ENCODE assay signal across 11 mouse cellular contexts in genomic region chr11:102582736-102583135, GRCm38 (mm10). TPM values are rescaled to one million over a fixed set of nuclear protein-coding genes. Genes with fewer than 3 reads are reported as not detected.
DNase-seq lines count a peak whose midpoint lies in the region; ATAC-seq and TF ChIP-seq lines count a peak whose summit lies in the region.
"Had no signal": no experiment of that assay in that cellular context is flagged by ENCODE, and none has a peak within 500 bp of the region (broad histone marks: within the 10 kb centered on the region; RNA-seq: fewer than 3 reads in every experiment).

No protein-coding gene starts in this region.

- H3K9me3 ChIP-seq in heart, postnatal 0 days (replicated peaks; ENCODE audit: control insufficient read depth, low read length): no peaks in the 10 kb centered on the region
- peaks cover 7% of the 10 kb centered on the region; the same call in 1 of the 2 replicates for H3K9me3 ChIP-seq in midbrain, embryonic 12.5 days
- no peaks in the 10 kb centered on the region for H3K9me3 ChIP-seq in midbrain, postnatal 0 days (ENCODE audit: low read length)
- H3K9me3 ChIP-seq in stomach, embryonic 16.5 days (replicated peaks; ENCODE audit: control insufficient read depth, low read length): no peaks in the 10 kb centered on the region

- TF ChIP-seq CTCF in heart, postnatal 0 days (IDR thresholded peaks at IDR 0.05; ENCODE audit: low read depth): no peak
- no peak for TF ChIP-seq CTCF in midbrain, postnatal 0 days (IDR thresholded peaks at IDR 0.05)
- TF ChIP-seq CTCF in embryonic fibroblast, embryonic 13.5 days (IDR thresholded peaks at IDR 0.05; ENCODE audit: borderline replicate concordance, insufficient read depth, low read length): no peak

- TF ChIP-seq POLR2A in embryonic fibroblast, embryonic 13.5 days (IDR thresholded peaks at IDR 0.05; ENCODE audit: low read depth, low read length): no peak

- no peak overlapping the region for H3K4me2 ChIP-seq in heart, postnatal 0 days (ENCODE audit: low read depth, low read length)
- no peak overlapping the region for H3K4me2 ChIP-seq in midbrain, embryonic 12.5 days (replicated peaks)
- H3K4me2 ChIP-seq in midbrain, postnatal 0 days (ENCODE audit: low read depth, low read length, poor library complexity, severe bottlenecking): no peak overlapping the region
- H3K4me2 ChIP-seq in stomach, embryonic 16.5 days (ENCODE audit: low read depth, low read length): no peak overlapping the region

- H3K36me3 ChIP-seq in heart, postnatal 0 days (replicated peaks; ENCODE audit: control insufficient read depth, insufficient read depth, low read length): no peaks in the 10 kb centered on the region
- H3K36me3 ChIP-seq in midbrain, embryonic 12.5 days: no peaks in the 10 kb centered on the region
- no peaks in the 10 kb centered on the region for H3K36me3 ChIP-seq in midbrain, postnatal 0 days (ENCODE audit: insufficient read depth, low read length)
- H3K36me3 ChIP-seq in stomach, embryonic 16.5 days (ENCODE audit: control insufficient read depth, insufficient read depth, low read length): no peaks in the 10 kb centered on the region

- ATAC-seq in heart, postnatal 0 days (ENCODE audit: insufficient read depth, low read depth): no peak
- no peak for ATAC-seq in midbrain, embryonic 12.5 days (ENCODE audit: low FRiP score, low read depth)
- no peak for ATAC-seq in midbrain, postnatal 0 days (ENCODE audit: low FRiP score)
- no peak for ATAC-seq in stomach, embryonic 16.5 days (ENCODE audit: insufficient read depth, low FRiP score)

- H3K27ac ChIP-seq in heart, postnatal 0 days (ENCODE audit: low read depth): peak overlapping the region; percentile 80
- 0 out of 2 replicates have a peak overlapping the region, but pooled peaks have one; percentile 80 for H3K27ac ChIP-seq in midbrain, embryonic 12.5 days (replicated peaks)
- no peak overlapping the region for H3K27ac ChIP-seq in midbrain, postnatal 0 days (ENCODE audit: low read depth, low read length)
- H3K27ac ChIP-seq in embryonic fibroblast, embryonic 13.5 days (ENCODE audit: insufficient read depth, low read length): peak overlapping the region; percentile 84; the same call in 1 of the 2 replicates
- H3K27ac ChIP-seq in stomach, embryonic 16.5 days (ENCODE audit: low read length): peak overlapping the region; percentile 82
- H3K27ac ChIP-seq: macrophage had no signal

- no peak overlapping the region for H3K4me3 ChIP-seq in heart, postnatal 0 days (ENCODE audit: low read depth, low read length)
- no peak overlapping the region for H3K4me3 ChIP-seq in midbrain, embryonic 12.5 days
- no peak overlapping the region for H3K4me3 ChIP-seq in midbrain, postnatal 0 days (ENCODE audit: low read depth, low read length)
- no peak overlapping the region for H3K4me3 ChIP-seq in embryonic fibroblast, embryonic 13.5 days (ENCODE audit: insufficient read depth, low read length)
- no peak overlapping the region for H3K4me3 ChIP-seq in stomach, embryonic 16.5 days (replicated peaks; ENCODE audit: low read length)

- TF ChIP-seq EP300 in heart, postnatal 0 days (IDR thresholded peaks at IDR 0.05; ENCODE audit: low read depth): no peak

- peaks cover 19% of the 10 kb centered on the region for H3K4me1 ChIP-seq in heart, postnatal 0 days (ENCODE audit: control insufficient read depth, insufficient read depth)
- peaks cover 44% of the 10 kb centered on the region for H3K4me1 ChIP-seq in midbrain, embryonic 12.5 days
- 0 out of 2 replicates have a peak, but pooled peaks cover 5% of the 10 kb centered on the region for H3K4me1 ChIP-seq in midbrain, postnatal 0 days (ENCODE audit: insufficient read depth, low read length)
- H3K4me1 ChIP-seq in embryonic fibroblast, embryonic 13.5 days (ENCODE audit: control insufficient read depth, insufficient read depth, low read length): peaks cover 8% of the 10 kb centered on the region; the same call in 1 of the 2 replicates
- peaks cover 28% of the 10 kb centered on the region for H3K4me1 ChIP-seq in stomach, embryonic 16.5 days (ENCODE audit: control insufficient read depth, insufficient read depth, low read length)

- no peak for DNase-seq in heart, postnatal 0 days (ENCODE audit: low spot score)
- DNase-seq in heart, adult 18-20 months: no peak
- DNase-seq in midbrain, postnatal 0 days (ENCODE audit: low spot score): no peak
- DNase-seq in left cerebral cortex, adult 9 months (ENCODE audit: low spot score in 2 of 2): no peak
- DNase-seq in layer of hippocampus, adult 18-20 months (ENCODE audit: low spot score in 2 of 2): no peak
- DNase-seq: gastrocnemius, postnatal 25 days; thymus, postnatal 14 days had no signal

- WGBS in heart, postnatal 0 days: 12% methylated on average over 5 of the region's 5 CpGs
- WGBS in midbrain, embryonic 12.5 days: 13% methylated on average over 5 of the region's 5 CpGs
- 24% methylated on average over 5 of the region's 5 CpGs for WGBS in midbrain, postnatal 0 days
- 27% methylated on average over 5 of the region's 5 CpGs for WGBS in stomach, embryonic 16.5 days

- no peaks in the 10 kb centered on the region for H3K27me3 ChIP-seq in heart, postnatal 0 days (ENCODE audit: control insufficient read depth, insufficient read depth, low read length)
- peaks cover 43% of the 10 kb centered on the region for H3K27me3 ChIP-seq in midbrain, embryonic 12.5 days
- H3K27me3 ChIP-seq in midbrain, postnatal 0 days (ENCODE audit: insufficient read depth, low read length): no peaks in the 10 kb centered on the region
- no peaks in the 10 kb centered on the region for H3K27me3 ChIP-seq in stomach, embryonic 16.5 days (ENCODE audit: control insufficient read depth, insufficient read depth, low read length)

- no peak overlapping the region for H3K9ac ChIP-seq in heart, postnatal 0 days (replicated peaks; ENCODE audit: low read depth, low read length)
- H3K9ac ChIP-seq in midbrain, embryonic 12.5 days (replicated peaks): no peak overlapping the region
- no peak overlapping the region for H3K9ac ChIP-seq in midbrain, postnatal 0 days (replicated peaks; ENCODE audit: low read length, poor library complexity, severe bottlenecking)
- H3K9ac ChIP-seq in stomach, embryonic 16.5 days (ENCODE audit: low read length): peak overlapping the region; percentile 37; the same call in 1 of the 2 replicates

RNA-seq across cellular contexts. Expression of gene Gm11627, which starts 3.5 kb away (rescaled TPM):
- 7.9 TPM in 1 of 2 replicates, not detected in the other for total RNA-seq in heart, postnatal 0 days (2014; rRNA removed; ENCODE audit: low replicate concordance)
- polyA plus RNA-seq in heart, postnatal 0 days (2015; fragmentation: Nextera tagmentation; extraction: Ambion mirVana): 9.2 and 12.0 TPM in 2 replicates
- 1 to 10 TPM; 1.1 to 1.2 TPM for total RNA-seq in heart, adult 18-20 months (2021)
- polyA plus RNA-seq in midbrain, embryonic 12.5 days (2016; fragmentation: Nextera tagmentation; extraction: Ambion mirVana): 8.3 and 10.5 TPM in 2 replicates
- total RNA-seq in midbrain, postnatal 0 days (2014; rRNA removed): 1.1 and 3.5 TPM in 2 replicates
- polyA plus RNA-seq in midbrain, postnatal 0 days (2015; fragmentation: Nextera tagmentation; extraction: Ambion mirVana): 4.6 and 5.8 TPM in 2 replicates
- 2.5 and 3.2 TPM in 2 replicates for polyA plus RNA-seq in embryonic fibroblast, embryonic 13.5 days (2011; ENCODE audit: insufficient read length, low read depth, missing spikeins)
- 21.0 and 22.0 TPM in 2 replicates for polyA plus RNA-seq in stomach, embryonic 16.5 days (2015; fragmentation: Nextera tagmentation; extraction: Ambion mirVana)
- total RNA-seq in layer of hippocampus, adult 18-20 months (2021): 1 to 10 TPM; 2.5 to 3.8 TPM
- polyA plus RNA-seq: macrophage had no signal

RNA-seq across cellular contexts. Expression of gene Fzd2, which starts 21.5 kb away (rescaled TPM):
- 38.1 and 47.1 TPM in 2 replicates for total RNA-seq in heart, postnatal 0 days (2014; rRNA removed; ENCODE audit: low replicate concordance)
- polyA plus RNA-seq in heart, postnatal 0 days (2015; fragmentation: Nextera tagmentation; extraction: Ambion mirVana): 6.5 and 7.0 TPM in 2 replicates
- 1 to 10 TPM; 2.0 to 2.2 TPM for total RNA-seq in heart, adult 18-20 months (2021)
- 34.7 and 37.9 TPM in 2 replicates for polyA plus RNA-seq in midbrain, embryonic 12.5 days (2016; fragmentation: Nextera tagmentation; extraction: Ambion mirVana)
- total RNA-seq in midbrain, postnatal 0 days (2014; rRNA removed): 16.8 and 17.3 TPM in 2 replicates
- polyA plus RNA-seq in midbrain, postnatal 0 days (2015; fragmentation: Nextera tagmentation; extraction: Ambion mirVana): 3.9 and 4.5 TPM in 2 replicates
- polyA plus RNA-seq in embryonic fibroblast, embryonic 13.5 days (2011; ENCODE audit: insufficient read length, low read depth, missing spikeins): 54.6 and 75.0 TPM in 2 replicates
- 12.2 and 15.4 TPM in 2 replicates for polyA plus RNA-seq in stomach, embryonic 16.5 days (2015; fragmentation: Nextera tagmentation; extraction: Ambion mirVana)
- total RNA-seq in layer of hippocampus, adult 18-20 months (2021): 1 to 10 TPM; 7.3 to 7.5 TPM
- polyA plus RNA-seq: macrophage had no signal

RNA-seq across cellular contexts. Expression of gene Gpatch8, which starts 26.5 kb away (rescaled TPM):
- total RNA-seq in heart, postnatal 0 days (2014; rRNA removed; ENCODE audit: low replicate concordance): 13.5 and 40.8 TPM in 2 replicates
- 23.2 and 25.8 TPM in 2 replicates for polyA plus RNA-seq in heart, postnatal 0 days (2015; fragmentation: Nextera tagmentation; extraction: Ambion mirVana)
- 10 to 100 TPM; 17.3 to 18.6 TPM for total RNA-seq in heart, adult 18-20 months (2021)
- polyA plus RNA-seq in midbrain, embryonic 12.5 days (2016; fragmentation: Nextera tagmentation; extraction: Ambion mirVana): 72.0 and 78.5 TPM in 2 replicates
- total RNA-seq in midbrain, postnatal 0 days (2014; rRNA removed): 24.8 and 33.4 TPM in 2 replicates
- 35.8 and 53.3 TPM in 2 replicates for polyA plus RNA-seq in midbrain, postnatal 0 days (2015; fragmentation: Nextera tagmentation; extraction: Ambion mirVana)
- polyA plus RNA-seq in embryonic fibroblast, embryonic 13.5 days (2011; ENCODE audit: insufficient read length, low read depth, missing spikeins): 36.6 and 40.7 TPM in 2 replicates
- polyA plus RNA-seq in stomach, embryonic 16.5 days (2015; fragmentation: Nextera tagmentation; extraction: Ambion mirVana): 34.9 and 47.0 TPM in 2 replicates
- total RNA-seq in layer of hippocampus, adult 18-20 months (2021): 10 to 100 TPM; 47.5 to 48.8 TPM
